Mouse (Mus musculus) bone marrow macrophage, adult 2 months (primary cell): ENCODE measurements around the gene Myl6.

ENCODE experiments used
- CTCF ChIP-seq: IDR thresholded peaks from 2 replicates; pipeline ENCODE4 v1.5.1; 2012; ENCODE audit warnings: low read depth, mild to moderate bottlenecking, low read length, moderate library complexity
- POLR2A ChIP-seq: IDR thresholded peaks from 2 replicates; pipeline ENCODE4 v1.6.1; 2012; ENCODE audit warnings: mild to moderate bottlenecking, low read depth, low read length, borderline replicate concordance

DNA sequence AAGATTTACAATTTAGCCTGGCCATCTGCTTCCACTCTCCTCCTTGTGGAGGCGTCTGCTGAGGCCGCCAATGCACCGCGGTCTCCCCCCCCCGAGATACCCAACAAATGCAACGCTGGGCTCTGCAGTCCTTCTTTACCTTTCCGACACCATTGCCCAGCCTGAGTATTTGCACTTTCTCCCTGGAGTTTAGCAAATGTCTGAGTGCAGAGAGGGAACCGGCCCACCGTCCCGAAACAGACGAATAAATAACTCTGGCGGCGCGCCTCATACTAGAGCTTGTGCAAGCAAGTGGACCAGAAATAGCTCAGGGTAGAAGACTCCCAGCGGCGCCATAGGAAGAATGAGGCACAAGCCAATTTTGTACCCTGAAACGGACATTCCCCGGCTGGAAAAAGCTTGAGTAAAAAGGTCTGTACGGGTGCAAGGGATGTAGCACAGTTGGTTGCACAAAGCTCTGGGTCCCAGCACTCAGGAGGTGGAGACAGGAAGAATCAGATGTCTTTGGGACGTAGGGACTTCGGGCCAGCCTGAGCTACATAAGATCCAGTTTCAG lies 5.2 kb upstream of the Myl6 start:
- TF ChIP-seq CTCF (no peak), POLR2A (no peak)
